Mouse (Mus musculus) small intestine, adult 2 months (tissue): ENCODE data around the gene Rsrp1.

Experiments used
- CTCF ChIP-seq: fragments of 200-500 bp; IDR thresholded peaks from 2 replicates; pipeline ENCODE4 v1.5.1; 2012; ENCODE audit warnings: low read depth, mild to moderate bottlenecking, control low read depth, inconsistent platforms, low read length, moderate library complexity, mixed read lengths; ENCODE audit not compliant: insufficient replicate concordance, insufficient read length; ENCODE audit errors: extremely low read depth
- POLR2A ChIP-seq: fragments of 200-500 bp; IDR thresholded peaks from 2 replicates; pipeline ENCODE4 v1.6.1; 2012; ENCODE audit warnings: low read depth, mild to moderate bottlenecking, control low read depth, inconsistent platforms, low read length, moderate library complexity

DNA sequence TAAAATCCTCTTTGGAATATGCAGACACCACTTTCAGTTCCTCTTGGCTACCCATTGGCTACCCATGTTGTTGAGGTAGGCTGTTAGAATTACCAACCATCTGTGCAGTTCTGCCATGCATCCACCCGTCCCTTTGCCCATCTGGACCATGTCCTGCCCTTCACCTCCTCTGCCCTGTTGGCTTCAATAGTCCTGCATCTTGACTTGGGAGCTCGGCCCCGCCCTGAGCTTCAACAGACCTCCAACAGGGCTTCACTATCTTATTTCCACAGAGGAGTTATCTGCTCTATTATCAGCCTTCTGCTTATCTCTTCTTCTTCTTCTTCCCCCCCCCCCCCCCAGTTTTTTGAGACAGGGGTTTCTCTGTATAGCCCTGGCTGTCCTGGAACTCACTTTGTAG is 6.2 kb upstream of the Rsrp1 start:
- TF ChIP-seq POLR2A (no peak), CTCF (no peak)
